Mouse (Mus musculus) MEL (cell line): ENCODE data around the gene Fthl17a. TPM values are rescaled to one million over a fixed set of nuclear protein-coding genes. Genes with fewer than 3 reads are reported as not detected.

Source experiments
- DNase-seq: peaks from one replicate; pipeline ENCODE4 v3.0.0; 2011; ENCODE audit warnings: low read depth, low spot score
- H3K27ac ChIP-seq: 2 replicates; pipeline ENCODE4 v1.5.1; 2012; ENCODE audit warnings: low read depth, mild to moderate bottlenecking, control low read depth, low read length, moderate library complexity; ENCODE audit not compliant: control insufficient read depth
- H3K27me3 ChIP-seq, 2 experiments: fragments of 150-350 bp in 1 of 2; sonication (generic) in 1 of 2; 2 replicates each; pipeline ENCODE4 v1.6.1; 2012; ENCODE audit warnings: low read length in 2 of 2, mild to moderate bottlenecking in 2 of 2, improper control_type of control experiment in 1 of 2, moderate library complexity in 1 of 2; ENCODE audit not compliant: insufficient read depth in 2 of 2, control insufficient read depth in 1 of 2
- H3K36me3 ChIP-seq, 2 experiments: 2 replicates each; pipeline ENCODE4 v1.6.1; 2012 to 2014; ENCODE audit warnings: low read length in 2 of 2, improper control_type of control experiment in 1 of 2, inconsistent platforms in 1 of 2, mild to moderate bottlenecking in 1 of 2; ENCODE audit not compliant: insufficient read depth in 2 of 2, control insufficient read depth in 1 of 2
- H3K4me1 ChIP-seq, 2 experiments: fragments of 150-350 bp in 1 of 2; sonication (generic) in 1 of 2; 2 replicates each; pipeline ENCODE4 v1.6.1; 2012; ENCODE audit warnings: low read length in 2 of 2, improper control_type of control experiment in 1 of 2, mild to moderate bottlenecking in 1 of 2; ENCODE audit not compliant: insufficient read depth in 2 of 2, control insufficient read depth in 1 of 2
- H3K4me3 ChIP-seq, 2 experiments: fragments of 150-350 bp in 1 of 2; sonication (generic) in 1 of 2; 2 replicates each; pipeline ENCODE4 v1.5.1; 2012; ENCODE audit warnings: low read depth in 2 of 2, low read length in 2 of 2, mild to moderate bottlenecking in 2 of 2, moderate library complexity in 2 of 2, control low read depth in 1 of 2, improper control_type of control experiment in 1 of 2; ENCODE audit not compliant: control insufficient read depth in 1 of 2, insufficient read depth in 1 of 2
- H3K79me2 ChIP-seq: 2 replicates; pipeline ENCODE4 v1.6.1; 2012; ENCODE audit warnings: mild to moderate bottlenecking, low read length, moderate library complexity; ENCODE audit not compliant: control insufficient read depth, poor library complexity, insufficient read depth
- H3K9ac ChIP-seq: 2 replicates; pipeline ENCODE4 v1.6.1; 2012; ENCODE audit warnings: low read depth, mild to moderate bottlenecking, control low read depth, low read length, moderate library complexity; ENCODE audit not compliant: control insufficient read depth, poor library complexity, severe bottlenecking
- H3K9me3 ChIP-seq: fragments of 150-350 bp; sonication (generic); replicated peaks from 2 replicates; pipeline ENCODE4 v1.6.1; 2012; ENCODE audit warnings: mild to moderate bottlenecking, low read length, improper control_type of control experiment, moderate library complexity; ENCODE audit not compliant: insufficient read depth
- BHLHE40 ChIP-seq: IDR thresholded peaks from 2 replicates; pipeline ENCODE4 v1.6.1; 2012; ENCODE audit warnings: low read depth, mild to moderate bottlenecking, inconsistent platforms, low read length, improper control_type of control experiment, borderline replicate concordance
- CHD1 ChIP-seq: IDR thresholded peaks from 2 replicates; pipeline ENCODE4 v1.6.1; 2012; ENCODE audit warnings: low read depth, mild to moderate bottlenecking, inconsistent platforms, low read length, improper control_type of control experiment
- CHD2 ChIP-seq: IDR thresholded peaks from 2 replicates; pipeline ENCODE4 v1.6.1; 2011; ENCODE audit warnings: low read length, improper control_type of control experiment
- CTCF ChIP-seq, 3 experiments: IDR thresholded peaks in 2 of 3; conservative IDR thresholded peaks in 1 of 3; 2 replicates each; pipeline ENCODE4 v1.5.1; 2011 to 2012; ENCODE audit warnings: low read length in 3 of 3, low read depth in 2 of 3, mild to moderate bottlenecking in 2 of 3, improper control_type of control experiment in 1 of 3, inconsistent platforms in 1 of 3, mixed read lengths in 1 of 3, moderate library complexity in 1 of 3; ENCODE audit not compliant: control insufficient read depth in 1 of 3, insufficient read depth in 1 of 3, poor library complexity in 1 of 3, severe bottlenecking in 1 of 3
- E2F4 ChIP-seq: IDR thresholded peaks from 2 replicates; pipeline ENCODE4 v1.6.1; 2011; ENCODE audit warnings: low read depth, low read length, improper control_type of control experiment, borderline replicate concordance
- ELF1 ChIP-seq: IDR thresholded peaks from 2 replicates; pipeline ENCODE4 v1.6.1; 2014; ENCODE audit warnings: low read depth, mild to moderate bottlenecking, inconsistent platforms, low read length, improper control_type of control experiment, moderate library complexity
- EP300 ChIP-seq, 2 experiments: IDR thresholded peaks; 2 replicates each; pipeline ENCODE4 v1.6.1; 2011; ENCODE audit warnings: improper control_type of control experiment in 2 of 2, low read length in 2 of 2, low read depth in 1 of 2, mild to moderate bottlenecking in 1 of 2
- GABPA ChIP-seq: IDR thresholded peaks from 2 replicates; pipeline ENCODE4 v1.6.1; 2012; ENCODE audit warnings: low read depth, mild to moderate bottlenecking, inconsistent platforms, low read length, improper control_type of control experiment, moderate library complexity
- GATA1 ChIP-seq: IDR thresholded peaks from 2 replicates; pipeline ENCODE4 v1.6.1; 2011; ENCODE audit warnings: low read depth, low read length, improper control_type of control experiment
- JUND ChIP-seq: IDR thresholded peaks from 2 replicates; pipeline ENCODE4 v1.6.1; 2011; ENCODE audit warnings: low read depth, mild to moderate bottlenecking, improper control_type of control experiment, low read length
- KAT2A ChIP-seq: conservative IDR thresholded peaks from 2 replicates; pipeline ENCODE4 v1.6.1; 2012; ENCODE audit warnings: low read depth, low read length, improper control_type of control experiment, inconsistent platforms
- MAFK ChIP-seq: IDR thresholded peaks from 2 replicates; pipeline ENCODE4 v1.6.1; 2011; ENCODE audit warnings: low read depth, mild to moderate bottlenecking, low read length, improper control_type of control experiment, borderline replicate concordance
- MAX ChIP-seq: IDR thresholded peaks from 2 replicates; pipeline ENCODE4 v1.6.1; 2011; ENCODE audit warnings: low read length, improper control_type of control experiment
- MEF2A ChIP-seq: IDR thresholded peaks from 2 replicates; pipeline ENCODE4 v1.6.1; 2014; ENCODE audit warnings: low read depth, mild to moderate bottlenecking, inconsistent platforms, low read length, improper control_type of control experiment; ENCODE audit not compliant: poor library complexity, insufficient replicate concordance, severe bottlenecking; ENCODE audit errors: extremely low read depth
- MYB ChIP-seq: IDR thresholded peaks from 2 replicates; pipeline ENCODE4 v1.6.1; 2011; ENCODE audit warnings: mild to moderate bottlenecking, low read depth, low read length, improper control_type of control experiment
- POLR2A ChIP-seq, 2 experiments: IDR thresholded peaks; 2 replicates each; pipeline ENCODE4 v1.6.1; 2011 to 2012; ENCODE audit warnings: low read length in 2 of 2, mild to moderate bottlenecking in 2 of 2, control low read depth in 1 of 2, improper control_type of control experiment in 1 of 2, low read depth in 1 of 2, moderate library complexity in 1 of 2; ENCODE audit not compliant: control insufficient read depth in 1 of 2, insufficient read depth in 1 of 2, poor library complexity in 1 of 2
- POLR2AphosphoS2 ChIP-seq: IDR thresholded peaks from 2 replicates; pipeline ENCODE4 v1.6.1; 2011; ENCODE audit warnings: low read length, improper control_type of control experiment
- POLR2AphosphoS5 ChIP-seq: IDR thresholded peaks from 2 replicates; pipeline ENCODE4 v1.6.1; 2012; ENCODE audit warnings: low read depth, borderline replicate concordance, mild to moderate bottlenecking, inconsistent platforms, low read length, moderate library complexity, mixed read lengths
- RAD21 ChIP-seq: IDR thresholded peaks from 2 replicates; pipeline ENCODE4 v1.6.1; 2011; ENCODE audit warnings: mild to moderate bottlenecking, low read depth, low read length, improper control_type of control experiment
- RCOR1 ChIP-seq: IDR thresholded peaks from 2 replicates; pipeline ENCODE4 v1.6.1; 2012; ENCODE audit warnings: low read depth, mild to moderate bottlenecking, inconsistent platforms, low read length, improper control_type of control experiment
- SMC3 ChIP-seq: IDR thresholded peaks from 2 replicates; pipeline ENCODE4 v1.6.1; 2011; ENCODE audit warnings: low read depth, low read length, improper control_type of control experiment
- TAL1 ChIP-seq: IDR thresholded peaks from 2 replicates; pipeline ENCODE4 v1.6.1; 2012; ENCODE audit warnings: mild to moderate bottlenecking, inconsistent platforms, low read length, moderate library complexity, mixed read lengths
- USF1 ChIP-seq: IDR thresholded peaks from 2 replicates; pipeline ENCODE4 v1.6.1; 2014; ENCODE audit warnings: low read depth, mild to moderate bottlenecking, inconsistent platforms, low read length, improper control_type of control experiment, moderate library complexity
- ZC3H11A ChIP-seq: IDR thresholded peaks from 2 replicates; pipeline ENCODE4 v1.6.1; 2012; ENCODE audit warnings: low read depth, mild to moderate bottlenecking, inconsistent platforms, low read length, improper control_type of control experiment
- ZKSCAN1 ChIP-seq: IDR thresholded peaks from 2 replicates; pipeline ENCODE4 v1.6.1; 2012; ENCODE audit warnings: low read depth, mild to moderate bottlenecking, inconsistent platforms, low read length, improper control_type of control experiment, moderate library complexity
- polyA plus RNA-seq, 2 experiments: library from polyadenylated mRNA; stranded (reverse) in 1 of 2; unstranded in 1 of 2; fragments of >175 nt in 1 of 2; fragments of >200 nt in 1 of 2; gene quantifications; 2 replicates each; pipeline versions ENCODE4 v1.2.1 to v1.2.4; 2012; ENCODE audit warnings: low replicate concordance in 2 of 2, low read depth in 1 of 2; ENCODE audit not compliant: insufficient read length in 2 of 2, insufficient read depth in 1 of 2, missing spikeins in 1 of 2
- total RNA-seq: library from RNA; depleted of rRNA; stranded (reverse); fragments of 300-350 nt; gene quantifications from 2 replicates; pipeline ENCODE4 v1.2.3, GENCODE M21; 2012; rRNA removed

The Fthl17a gene
- not detected in 2 replicates for total RNA-seq
- not detected for polyA plus RNA-seq

DNA sequence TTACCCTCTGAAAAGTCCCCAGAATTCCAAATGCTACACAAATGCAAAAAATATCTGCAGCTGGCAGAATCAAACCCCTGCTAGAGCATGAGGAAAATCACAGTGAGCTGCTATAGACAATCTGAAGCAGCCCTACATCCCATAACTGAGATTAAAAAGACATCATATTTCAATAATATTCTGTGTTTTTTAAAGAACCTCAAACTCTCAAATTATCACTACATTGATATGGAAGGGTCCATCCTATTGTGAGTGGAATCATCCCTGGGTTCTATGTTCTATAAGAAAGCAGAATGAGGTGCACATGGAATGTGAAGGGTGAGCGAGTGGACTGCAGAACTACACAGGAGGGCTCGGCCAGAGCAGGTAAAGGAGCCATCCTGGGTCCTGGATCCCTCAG lies at the start of gene Fthl17a:
TSS of gene Fthl17a (plus strand) at position 301 of the 400 bp plus-strand sequence.
- no peak within 1 kb of the TSS for H3K9ac ChIP-seq
- no peaks in the 10 kb centered on the region for H3K79me2 ChIP-seq
- no peak for DNase-seq
- H3K4me1 ChIP-seq, result no peaks in the 10 kb centered on the region
- no peaks in the 10 kb centered on the region for H3K36me3 ChIP-seq
- no peak within 1 kb of the TSS for H3K27ac ChIP-seq
- no peaks in the 10 kb centered on the region for H3K9me3 ChIP-seq
- TF ChIP-seq MAX (no peak), CHD2 (no peak), RCOR1 (no peak), ZC3H11A (no peak), RAD21 (no peak), USF1 (no peak), GATA1 (no peak), CHD1 (no peak), JUND (no peak), KAT2A (no peak), TAL1 (no peak), BHLHE40 (no peak), SMC3 (no peak), POLR2AphosphoS2 (no peak), POLR2A (IDR thresholded peaks at IDR 0.05; ENCODE audit: control insufficient read depth in 1 of 2, insufficient read depth in 1 of 2, low read depth in 1 of 2, low read length in 2 of 2, poor library complexity in 1 of 2) (no peak), GABPA (no peak)
- no peaks in the 10 kb centered on the region for H3K27me3 ChIP-seq
- no peak within 1 kb of the TSS for H3K4me3 ChIP-seq

DNA sequence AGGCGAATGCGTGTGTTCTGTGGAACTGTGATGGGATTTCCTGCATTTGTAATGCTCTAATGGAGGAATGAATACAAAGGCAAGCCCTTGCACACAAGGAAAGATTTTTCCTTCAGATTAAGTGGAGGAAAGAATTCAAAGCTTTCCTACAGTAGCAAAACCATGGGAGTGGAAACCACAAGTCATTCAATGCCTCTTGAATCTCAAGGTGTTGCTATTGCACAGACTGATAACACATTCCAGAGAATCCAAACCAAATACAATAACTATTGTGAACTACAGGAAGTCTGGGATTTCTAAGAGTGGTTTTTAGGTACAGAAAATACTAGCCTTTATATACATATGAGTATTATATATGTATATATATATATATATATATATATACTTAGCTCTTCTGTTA lies 42.5 kb upstream of the Fthl17a start:
- DNase-seq, result no peak
- no peaks in the 10 kb centered on the region for H3K79me2 ChIP-seq
- H3K27me3 ChIP-seq, result no peaks in the 10 kb centered on the region
- TF ChIP-seq MEF2A (no peak), TAL1 (no peak), E2F4 (no peak), MAFK (no peak), ZKSCAN1 (no peak), POLR2AphosphoS5 (no peak), ELF1 (no peak), EP300 (IDR thresholded peaks at IDR 0.05; ENCODE audit: low read depth in 1 of 2, low read length in 2 of 2) (no peak), MAX (no peak), GATA1 (no peak), KAT2A (no peak), CTCF (IDR thresholded peaks at IDR 0.05 in 2 of 3, conservative IDR thresholded peaks at IDR 0.05 in 1 of 3; ENCODE audit: control insufficient read depth in 1 of 3, insufficient read depth in 1 of 3, low read depth in 2 of 3, low read length in 3 of 3, poor library complexity in 1 of 3, severe bottlenecking in 1 of 3) (no peak), MYB (no peak), JUND (no peak)
- H3K4me3 ChIP-seq, result no peak overlapping the region
- H3K27ac ChIP-seq, result no peak overlapping the region
- H3K9ac ChIP-seq, result no peak overlapping the region
- H3K36me3 ChIP-seq, result no peaks in the 10 kb centered on the region
- H3K4me1 ChIP-seq, result no peaks in the 10 kb centered on the region
- no peaks in the 10 kb centered on the region for H3K9me3 ChIP-seq
